Mouse (Mus musculus) heart, adult 2 months (tissue): ENCODE measurements at regions not wholly inside any gene's neighbourhood (a gene's known extent, or its start where the extent isn't known, plus 50 kb on each side); places are given as distances from the start of the nearest gene placed in this dataset.

Experiments
- CTCF ChIP-seq: fragments of 200-600 bp; IDR thresholded peaks from 2 replicates; pipeline ENCODE4 v1.8.1; 2022; ENCODE audit warnings: antibody characterized with exemption, mild to moderate bottlenecking, moderate library complexity
- EP300 ChIP-seq: fragments of 200-500 bp; IDR thresholded peaks from 2 replicates; pipeline ENCODE4 v1.6.1; 2011; ENCODE audit warnings: low read depth, low read length, control low read depth; ENCODE audit not compliant: insufficient read depth
- POLR2A ChIP-seq: fragments of 200-500 bp; IDR thresholded peaks from 2 replicates; pipeline ENCODE4 v1.6.1; 2011; ENCODE audit warnings: mild to moderate bottlenecking, low read depth, low read length, control low read depth; ENCODE audit not compliant: insufficient read depth

DNA sequence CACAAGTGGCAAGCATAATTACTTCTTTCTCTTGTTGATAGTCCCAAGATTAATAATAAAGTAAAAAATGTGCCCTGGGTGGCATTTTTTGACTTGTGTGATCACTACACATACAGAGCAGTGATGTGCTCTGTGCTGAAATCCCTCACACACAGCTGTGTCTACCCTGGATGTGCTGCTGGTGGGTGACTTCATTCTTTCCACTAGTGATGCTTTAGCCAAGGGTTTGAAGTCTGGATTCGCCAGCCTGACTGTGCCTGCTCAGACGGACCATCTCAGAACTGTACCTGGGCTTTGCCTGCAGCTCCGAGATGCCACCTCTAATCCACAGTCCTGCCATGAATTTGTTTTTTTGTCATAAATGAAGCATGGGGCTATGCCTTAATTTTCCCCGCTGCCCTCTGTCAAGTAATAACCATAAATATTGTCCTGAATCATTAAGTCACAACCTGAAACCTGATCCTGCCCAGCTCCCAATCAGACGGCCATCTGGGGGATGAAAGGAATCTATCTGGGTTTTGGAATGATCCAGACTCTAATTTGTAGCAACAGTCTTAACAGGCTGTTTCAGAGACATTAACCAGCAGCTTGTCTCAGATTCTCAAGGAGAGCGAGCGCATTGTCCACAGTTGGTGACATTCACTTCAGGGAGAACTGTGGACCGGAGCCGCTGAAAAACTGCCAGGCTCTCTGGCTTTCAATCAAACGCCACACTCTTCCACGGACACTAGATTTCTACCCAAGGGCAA, 330.1 kb upstream of the Npvf start:
- no peak for TF ChIP-seq CTCF
- TF ChIP-seq EP300: no peak
- no peak for TF ChIP-seq POLR2A
